Mouse (Mus musculus) mature B cell (primary cell): ENCODE measurements around the gene Ugdh.

Source experiments
- in situ Hi-C: fragments of 300-500 bp; cut with MboI; formaldehyde crosslinking; loops from 2 replicates; pipeline ENCODE4 v1.14.3; 2019

Gene Ugdh

DNA sequence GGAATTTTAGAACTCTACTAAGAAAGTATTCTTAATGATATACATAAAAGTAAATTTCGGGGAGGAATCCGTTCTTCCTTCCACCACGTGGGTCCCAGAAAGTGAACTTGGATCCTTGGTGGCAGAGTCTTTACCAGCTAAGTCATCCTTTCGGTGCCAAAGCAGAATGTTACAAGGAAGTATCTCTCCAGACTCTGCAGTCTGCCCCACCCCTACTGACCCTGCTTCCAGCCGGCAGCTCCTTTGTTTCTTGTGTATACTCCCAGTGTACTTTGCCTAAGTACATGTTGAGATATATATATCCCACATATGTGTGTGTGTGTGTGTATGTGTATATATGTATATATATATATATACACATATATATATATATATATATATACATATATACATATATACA is 6.3 kb downstream of the Ugdh start:
- in situ Hi-C loops, result no loop called here

DNA sequence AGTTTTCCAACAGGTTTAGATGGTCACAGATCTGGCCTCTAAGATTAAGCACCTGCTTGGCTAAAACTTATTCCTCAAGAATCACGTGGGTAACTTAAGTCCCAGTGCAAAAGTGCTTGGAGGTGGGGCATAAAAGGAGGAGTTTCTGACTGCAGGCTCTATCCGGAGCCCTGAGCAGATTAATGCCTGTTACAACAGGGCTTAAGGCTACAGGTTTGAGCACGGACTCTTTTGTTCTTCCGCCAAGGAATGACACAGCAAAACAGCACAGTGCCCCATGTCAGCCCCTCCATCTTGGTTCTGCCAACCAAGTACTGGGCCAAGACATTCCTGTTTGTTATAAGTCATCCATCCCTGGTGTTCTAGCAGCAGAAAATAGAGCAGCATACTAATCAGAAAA is 7.4 kb downstream of the Ugdh start:
- in situ Hi-C loops, result no loop called here

- in situ Hi-C loops, result no loop called here
Measured at GRCm38 (mm10) chr5:65425251-65425650, 10.5 kb downstream of the Ugdh start.

DNA sequence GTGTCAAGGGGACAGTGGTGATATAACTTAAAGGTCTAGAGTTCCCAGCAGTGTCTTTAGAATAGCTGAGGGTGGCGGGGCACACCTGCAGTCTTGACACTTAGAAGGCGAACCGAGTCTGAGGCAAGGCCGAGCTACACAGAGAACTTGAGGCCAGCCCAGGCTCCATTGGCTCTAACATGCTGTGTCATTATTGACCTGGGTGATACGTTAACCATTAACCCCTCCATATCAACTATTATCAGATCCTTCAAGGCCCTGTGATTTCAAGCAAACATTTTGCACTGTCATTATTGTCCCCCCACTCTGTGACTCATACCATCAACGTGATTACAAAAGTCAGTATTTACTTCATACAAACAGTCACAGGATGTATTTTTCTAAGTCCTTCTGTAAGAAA is 11.5 kb downstream of the Ugdh start:
- in situ Hi-C loops, result no loop called here

DNA sequence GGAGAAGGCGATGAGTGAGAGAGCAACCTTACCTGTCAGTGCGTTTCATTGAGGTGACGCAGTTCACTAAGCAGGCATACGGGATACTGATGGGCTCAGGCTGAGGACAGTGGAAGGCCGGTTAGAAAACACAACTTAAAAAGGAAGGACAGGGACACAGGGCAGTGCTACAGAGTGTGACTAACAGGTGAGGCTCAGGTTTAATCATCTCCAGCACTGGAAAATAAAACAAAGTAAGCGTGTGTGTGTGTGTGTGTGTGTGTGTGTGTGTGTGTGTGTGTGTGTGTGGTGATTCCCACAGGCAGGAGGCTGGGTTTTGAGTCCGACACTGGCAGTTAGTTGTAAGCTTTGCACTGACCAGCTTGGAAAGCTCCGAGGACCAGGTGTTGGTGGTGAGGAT is 12.9 kb downstream of the Ugdh start:
- in situ Hi-C loops, result no loop called here

- in situ Hi-C loops, result no loop called here
Measured at GRCm38 (mm10) chr5:65420822-65421221, 14.9 kb downstream of the Ugdh start.

GRCm38 (mm10) chr5:65419136-65419535 is 16.6 kb downstream of the Ugdh start:
- in situ Hi-C loops, result no loop called here

- in situ Hi-C loops, result no loop called here
Measured at GRCm38 (mm10) chr5:65415653-65416458, 19.9 kb downstream of the Ugdh start.

- in situ Hi-C loops, result no loop called here
Measured at GRCm38 (mm10) chr5:65407989-65408388, 27.8 kb downstream of the Ugdh start.

DNA sequence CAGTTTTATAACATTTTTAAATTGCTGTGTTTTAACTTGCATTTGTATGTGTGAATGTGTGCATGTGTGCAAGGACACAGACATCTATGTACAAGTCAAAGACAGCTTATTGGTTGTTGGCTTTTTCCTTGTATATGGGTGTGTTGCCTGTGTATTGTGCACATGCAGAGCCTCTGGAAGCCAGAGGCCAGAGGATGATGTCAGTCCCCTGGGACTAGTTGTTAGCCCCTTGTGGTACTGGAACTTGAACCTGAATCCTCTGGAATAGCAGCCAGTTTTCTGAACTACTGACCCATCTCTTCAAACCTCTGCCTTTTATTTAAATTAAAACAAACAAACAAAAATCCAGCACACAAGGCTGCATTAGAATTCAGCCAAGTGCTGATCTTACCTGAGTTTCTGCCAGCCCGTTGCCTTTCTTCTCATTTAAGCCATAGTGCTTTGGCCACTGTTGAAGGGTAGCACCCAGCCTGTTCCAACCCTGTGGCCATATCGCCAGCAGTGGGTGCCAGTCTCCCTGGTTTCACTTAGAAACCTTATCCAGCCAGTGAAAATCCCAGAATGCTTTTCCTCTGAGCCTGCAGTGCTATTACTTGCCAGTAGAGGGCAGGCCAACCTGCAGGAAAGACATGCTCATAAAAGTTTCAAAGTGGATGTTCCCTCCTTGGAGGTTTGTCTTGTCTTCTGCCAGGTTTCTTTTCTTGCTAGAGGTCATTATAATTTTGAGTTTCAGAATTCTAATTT is 34.3 kb downstream of the Ugdh start:
- in situ Hi-C loops, result no loop called here

- in situ Hi-C loops, result no loop called here
Measured at GRCm38 (mm10) chr5:65394425-65394824, 41.3 kb downstream of the Ugdh start.

- in situ Hi-C loops, result no loop called here
Measured at GRCm38 (mm10) chr5:65391753-65392152, 44.0 kb downstream of the Ugdh start.

- in situ Hi-C loops, result no loop called here
Measured at GRCm38 (mm10) chr5:65390648-65391644, 44.8 kb downstream of the Ugdh start, which contains the start of the genes Rpl9 and Lias. Gene Rpl9 (minus strand): TSS chr5:65391444. Gene Lias (plus strand): TSS chr5:65391497.

GRCm38 (mm10) chr5:65387008-65387867 is 48.5 kb downstream of the Ugdh start:
- in situ Hi-C loops, result no loop called here

DNA sequence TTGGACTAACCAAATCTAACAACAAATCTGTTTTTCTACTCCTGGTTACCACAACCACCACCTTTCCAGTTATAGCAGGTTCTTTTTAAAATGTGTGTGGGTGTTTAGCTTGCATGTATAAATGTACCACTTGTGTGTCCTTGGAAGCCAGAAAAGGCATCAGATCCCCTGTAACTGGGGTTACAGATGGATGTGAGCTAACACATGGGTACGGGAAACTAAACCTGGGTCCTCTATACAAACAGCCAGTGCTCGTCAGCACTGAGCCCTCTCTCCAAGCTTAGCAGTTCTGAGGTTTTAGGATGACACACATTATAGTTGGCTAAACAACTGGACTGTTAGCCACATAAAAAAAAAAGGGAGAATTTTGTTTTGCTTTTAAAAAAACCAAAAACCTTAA is 50.0 kb downstream of the Ugdh start:
- in situ Hi-C loops, result no loop called here

DNA sequence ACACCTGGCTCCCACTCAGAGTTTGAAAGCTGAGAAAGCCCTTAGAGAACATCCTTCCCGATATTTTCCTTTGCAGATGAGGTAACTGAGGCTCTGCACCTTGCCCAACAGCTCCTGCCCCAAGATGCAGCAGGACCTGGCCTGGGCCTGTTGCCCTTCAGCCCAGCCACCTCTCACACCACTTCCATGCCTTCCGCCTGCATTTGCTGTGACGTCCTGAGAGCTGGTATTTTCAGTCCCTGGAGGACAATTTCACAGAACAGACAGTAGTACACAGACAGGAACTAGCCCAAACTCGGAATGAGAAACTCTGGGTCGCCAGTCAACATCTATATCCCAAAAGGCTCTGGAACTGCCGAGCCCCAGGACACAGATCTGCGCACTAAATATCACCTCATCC is 61.0 kb downstream of the Ugdh start:
- in situ Hi-C loops, result no loop called here

DNA sequence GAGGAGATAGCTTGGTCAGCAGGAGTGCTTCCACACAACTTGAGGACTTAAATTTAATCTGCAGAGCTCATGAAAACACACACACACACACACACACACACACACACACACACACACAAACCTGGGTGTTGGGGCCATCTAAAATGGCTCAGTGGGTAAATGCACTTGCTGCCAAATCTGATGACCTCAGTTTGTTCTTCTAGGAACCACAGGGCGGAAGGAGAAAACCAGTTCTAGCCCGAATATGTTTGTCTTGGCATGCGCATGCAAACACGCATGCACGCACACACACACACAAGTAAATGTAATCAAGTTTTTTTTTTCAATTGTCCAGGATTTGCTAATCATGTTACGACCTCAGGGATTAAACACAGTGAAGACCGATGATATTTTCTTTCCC is 64.2 kb downstream of the Ugdh start:
- in situ Hi-C loops, result no loop called here

GRCm38 (mm10) chr5:65367837-65368236 is 67.9 kb downstream of the Ugdh start:
- in situ Hi-C loops, result no loop called here
